Comparison of ENCODE assay signal across 37 mouse cellular contexts in the genomic region with DNA sequence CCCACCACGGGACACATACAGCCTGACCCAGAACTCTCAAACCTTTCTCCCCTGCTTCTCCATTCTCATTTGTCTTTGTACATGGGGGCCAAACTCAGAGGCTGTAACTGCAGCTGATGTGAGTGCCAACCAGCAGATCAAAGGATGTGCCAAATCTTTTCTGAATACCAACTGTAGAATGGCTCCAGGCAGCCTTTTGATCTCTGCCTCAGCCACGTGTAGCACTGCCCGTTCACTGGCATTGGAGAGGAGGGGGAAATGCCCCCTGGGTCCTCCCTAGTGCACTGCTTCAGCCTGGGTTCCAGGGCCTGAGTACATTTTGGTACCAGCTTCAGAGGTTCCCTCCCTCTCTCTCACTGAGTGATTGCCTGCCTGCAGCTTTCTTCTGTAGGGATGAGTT. TPM values are rescaled to one million over a fixed set of nuclear protein-coding genes. Genes with fewer than 3 reads are reported as not detected.
DNase-seq lines count a peak whose midpoint lies in the region; ATAC-seq and TF ChIP-seq lines count a peak whose summit lies in the region.
"Had no signal": no experiment of that assay in that cellular context is flagged by ENCODE, and none has a peak within 500 bp of the region (broad histone marks: within the 10 kb centered on the region; RNA-seq: fewer than 3 reads in every experiment).

No protein-coding gene starts in this region.

- no peak for TF ChIP-seq CTCF in forebrain, postnatal 0 days (IDR thresholded peaks at IDR 0.05; ENCODE audit: low read depth)
- no peak for TF ChIP-seq CTCF in brain, embryonic 14.5 days (IDR thresholded peaks at IDR 0.05; ENCODE audit: borderline replicate concordance, extremely low read depth, insufficient read depth, insufficient read length)
- TF ChIP-seq CTCF in intestine, postnatal 0 days (IDR thresholded peaks at IDR 0.05; ENCODE audit: low read depth): no peak

- 15% methylated on average over 3 of the region's 3 CpGs for WGBS in forebrain, postnatal 0 days
- 37% methylated on average over 3 of the region's 3 CpGs for WGBS in forebrain, embryonic 11.5 days
- 34% methylated on average over 3 of the region's 3 CpGs for WGBS in midbrain, embryonic 11.5 days
- WGBS in midbrain, embryonic 10.5 days: 44% methylated on average over 3 of the region's 3 CpGs
- WGBS in midbrain, embryonic 14.5 days: 9% methylated on average over 3 of the region's 3 CpGs
- WGBS in intestine, postnatal 0 days: 41% methylated on average over 3 of the region's 3 CpGs

- H3K4me3 ChIP-seq in forebrain, postnatal 0 days (ENCODE audit: low read depth, low read length): no peak overlapping the region
- no peak overlapping the region for H3K4me3 ChIP-seq in forebrain, embryonic 11.5 days (ENCODE audit: low read depth, low read length)
- no peak overlapping the region for H3K4me3 ChIP-seq in midbrain, embryonic 11.5 days (ENCODE audit: low read depth, low read length)
- no peak overlapping the region for H3K4me3 ChIP-seq in midbrain, embryonic 10.5 days
- H3K4me3 ChIP-seq in midbrain, embryonic 14.5 days (replicated peaks; ENCODE audit: low read depth, low read length): no peak overlapping the region
- H3K4me3 ChIP-seq in intestine, postnatal 0 days (ENCODE audit: low read depth, low read length): no peak overlapping the region
- H3K4me3 ChIP-seq: embryonic facial prominence, embryonic 13.5 days; heart, embryonic 10.5 days; neural tube, embryonic 15.5 days had no signal

- peak; percentile 59 for ATAC-seq in forebrain, postnatal 0 days
- ATAC-seq in forebrain, embryonic 11.5 days (replicated peaks; ENCODE audit: low FRiP score): no peak
- ATAC-seq in midbrain, embryonic 11.5 days (ENCODE audit: low FRiP score): no peak
- peak; percentile 75; the same call in 1 of the 2 replicates for ATAC-seq in midbrain, embryonic 14.5 days (ENCODE audit: low FRiP score, low TSS enrichment)
- no peak for ATAC-seq in intestine, postnatal 0 days
- ATAC-seq: activated CD4-positive, CD25-positive, alpha-beta regulatory T cell, adult 4 months; intestine, embryonic 16.5 days had no signal

- no peak for DNase-seq in forebrain, postnatal 0 days
- DNase-seq in forebrain, embryonic 11.5 days (ENCODE audit: low spot score): no peak
- DNase-seq in midbrain, embryonic 11.5 days (ENCODE audit: low spot score, missing footprints): peak; percentile 23
- DNase-seq in midbrain, embryonic 10.5 days (ENCODE audit: low spot score): no peak
- DNase-seq in brain, embryonic 14.5 days (ENCODE audit: low read depth): peak; percentile 56
- DNase-seq in midbrain, embryonic 14.5 days: peak; percentile 43
- DNase-seq in cerebellum, postnatal 14 days: no peak
- DNase-seq: adrenal gland, adult 8-10 months; B cell, adult 2 months; cerebellum, adult 11 months; cerebellum, adult 9-10 months; gastrocnemius, postnatal 25 days; heart, adult 11 months; heart, postnatal 36 days; kidney, postnatal 14 days; liver; lung, adult 2 months; lung, postnatal 10 days; right cerebral cortex, adult 18-20 months; thymus, postnatal 14 days had no signal

- no peaks in the 10 kb centered on the region; the same call in none of the 2 replicates for H3K27me3 ChIP-seq in forebrain, postnatal 0 days (ENCODE audit: insufficient read depth, low read length)
- no peaks in the 10 kb centered on the region for H3K27me3 ChIP-seq in forebrain, embryonic 11.5 days (ENCODE audit: control insufficient read depth, insufficient read depth, low read length)
- no peaks in the 10 kb centered on the region for H3K27me3 ChIP-seq in midbrain, embryonic 11.5 days (ENCODE audit: control insufficient read depth, insufficient read depth, low read length)
- H3K27me3 ChIP-seq in midbrain, embryonic 10.5 days (ENCODE audit: low read depth, poor library complexity, severe bottlenecking): no peaks in the 10 kb centered on the region
- H3K27me3 ChIP-seq in midbrain, embryonic 14.5 days (ENCODE audit: control insufficient read depth, insufficient read depth, low read length): no peaks in the 10 kb centered on the region
- H3K27me3 ChIP-seq in intestine, postnatal 0 days (replicated peaks; ENCODE audit: control insufficient read depth, insufficient read depth, low read length): no peaks in the 10 kb centered on the region
- H3K27me3 ChIP-seq: embryonic facial prominence, embryonic 13.5 days; neural tube, embryonic 15.5 days had no signal

- H3K27ac ChIP-seq in forebrain, postnatal 0 days (ENCODE audit: low read depth, low read length): no peak overlapping the region
- no peak overlapping the region for H3K27ac ChIP-seq in forebrain, embryonic 11.5 days (ENCODE audit: low read depth, low read length)
- no peak overlapping the region for H3K27ac ChIP-seq in midbrain, embryonic 11.5 days (ENCODE audit: low read depth, low read length)
- H3K27ac ChIP-seq in midbrain, embryonic 10.5 days (replicated peaks): no peak overlapping the region
- no peak overlapping the region for H3K27ac ChIP-seq in midbrain, embryonic 14.5 days (replicated peaks; ENCODE audit: low read depth, low read length)
- no peak overlapping the region for H3K27ac ChIP-seq in intestine, postnatal 0 days (ENCODE audit: low read depth, low read length)
- H3K27ac ChIP-seq: embryonic facial prominence, embryonic 13.5 days; heart, embryonic 10.5 days; liver, embryonic 14.5 days; macrophage; neural tube, embryonic 15.5 days had no signal

- no peaks in the 10 kb centered on the region for H3K4me1 ChIP-seq in forebrain, postnatal 0 days (ENCODE audit: insufficient read depth)
- H3K4me1 ChIP-seq in forebrain, embryonic 11.5 days (replicated peaks; ENCODE audit: control insufficient read depth, insufficient read depth, low read length): 0 out of 2 replicates have a peak, but pooled peaks cover 2% of the 10 kb centered on the region
- H3K4me1 ChIP-seq in midbrain, embryonic 11.5 days (ENCODE audit: control insufficient read depth, insufficient read depth, low read length): peaks cover 8% of the 10 kb centered on the region
- H3K4me1 ChIP-seq in midbrain, embryonic 10.5 days: peaks cover 21% of the 10 kb centered on the region
- no peaks in the 10 kb centered on the region; the same call in 1 of the 2 replicates for H3K4me1 ChIP-seq in midbrain, embryonic 14.5 days (ENCODE audit: control insufficient read depth, insufficient read depth, low read length)
- no peaks in the 10 kb centered on the region for H3K4me1 ChIP-seq in intestine, postnatal 0 days (replicated peaks; ENCODE audit: control insufficient read depth, insufficient read depth, low read length)
- H3K4me1 ChIP-seq: neural tube, embryonic 15.5 days had no signal

- no peak overlapping the region for H3K4me2 ChIP-seq in forebrain, postnatal 0 days (ENCODE audit: low read depth)
- H3K4me2 ChIP-seq in forebrain, embryonic 11.5 days (ENCODE audit: low read depth, low read length, severe bottlenecking): no peak overlapping the region
- H3K4me2 ChIP-seq in midbrain, embryonic 11.5 days: no peak overlapping the region
- no peak overlapping the region for H3K4me2 ChIP-seq in midbrain, embryonic 14.5 days (ENCODE audit: low read length)
- H3K4me2 ChIP-seq in intestine, postnatal 0 days (replicated peaks; ENCODE audit: low read depth): no peak overlapping the region
- H3K4me2 ChIP-seq: embryonic facial prominence, embryonic 13.5 days; neural tube, embryonic 15.5 days had no signal

- no peak for TF ChIP-seq POLR2A in brain, embryonic 14.5 days (IDR thresholded peaks at IDR 0.05; ENCODE audit: borderline replicate concordance, extremely low read depth, insufficient read depth, insufficient read length, poor library complexity, severe bottlenecking)

- no peak overlapping the region for H3K9ac ChIP-seq in forebrain, postnatal 0 days
- no peak overlapping the region for H3K9ac ChIP-seq in forebrain, embryonic 11.5 days (ENCODE audit: low read length)
- H3K9ac ChIP-seq in midbrain, embryonic 11.5 days (ENCODE audit: low read length): no peak overlapping the region
- H3K9ac ChIP-seq in midbrain, embryonic 14.5 days (replicated peaks; ENCODE audit: low read length): no peak overlapping the region
- no peak overlapping the region for H3K9ac ChIP-seq in intestine, postnatal 0 days (ENCODE audit: low read depth, low read length)
- H3K9ac ChIP-seq: embryonic facial prominence, embryonic 13.5 days; liver, embryonic 14.5 days; neural tube, embryonic 15.5 days had no signal

- H3K9me3 ChIP-seq in forebrain, postnatal 0 days (ENCODE audit: low read length): no peaks in the 10 kb centered on the region
- no peaks in the 10 kb centered on the region for H3K9me3 ChIP-seq in forebrain, embryonic 11.5 days (ENCODE audit: control insufficient read depth, low read length)
- H3K9me3 ChIP-seq in midbrain, embryonic 11.5 days (ENCODE audit: control insufficient read depth, low read length): no peaks in the 10 kb centered on the region
- no peaks in the 10 kb centered on the region for H3K9me3 ChIP-seq in midbrain, embryonic 10.5 days (replicated peaks)
- no peaks in the 10 kb centered on the region for H3K9me3 ChIP-seq in midbrain, embryonic 14.5 days (ENCODE audit: control insufficient read depth, low read length)
- no peaks in the 10 kb centered on the region for H3K9me3 ChIP-seq in intestine, postnatal 0 days (ENCODE audit: control insufficient read depth)
- H3K9me3 ChIP-seq: embryonic facial prominence, embryonic 13.5 days; heart, embryonic 10.5 days; neural tube, embryonic 15.5 days had no signal

- no peaks in the 10 kb centered on the region for H3K36me3 ChIP-seq in forebrain, postnatal 0 days (ENCODE audit: insufficient read depth)
- no peaks in the 10 kb centered on the region for H3K36me3 ChIP-seq in forebrain, embryonic 11.5 days (ENCODE audit: control insufficient read depth, insufficient read depth, low read length)
- no peaks in the 10 kb centered on the region for H3K36me3 ChIP-seq in midbrain, embryonic 11.5 days (ENCODE audit: control insufficient read depth, insufficient read depth, low read length)
- H3K36me3 ChIP-seq in midbrain, embryonic 10.5 days: no peaks in the 10 kb centered on the region
- no peaks in the 10 kb centered on the region for H3K36me3 ChIP-seq in midbrain, embryonic 14.5 days (ENCODE audit: control insufficient read depth, insufficient read depth, low read length)
- no peaks in the 10 kb centered on the region for H3K36me3 ChIP-seq in intestine, postnatal 0 days (ENCODE audit: control insufficient read depth, insufficient read depth)
- H3K36me3 ChIP-seq: embryonic facial prominence, embryonic 13.5 days; heart, embryonic 10.5 days; neural tube, embryonic 15.5 days had no signal

RNA-seq across cellular contexts. Expression of a gene that starts 1.5 kb away (rescaled TPM):
- total RNA-seq in forebrain, postnatal 0 days (2014; rRNA removed): 1.1 and 1.6 TPM in 2 replicates
- polyA plus RNA-seq in forebrain, postnatal 0 days (2015; fragmentation: Nextera tagmentation; extraction: Ambion mirVana): 0.83 and 1.5 TPM in 2 replicates
- 0.43 TPM in 1 of 2 replicates, not detected in the other for polyA plus RNA-seq in forebrain, embryonic 11.5 days (2014; fragmentation: Nextera tagmentation; extraction: Ambion mirVana)
- polyA plus RNA-seq in midbrain, embryonic 11.5 days (2014; fragmentation: Nextera tagmentation; extraction: Ambion mirVana): 0.23 and 0.41 TPM in 2 replicates
- 0.17 TPM in 1 of 2 replicates, not detected in the other for polyA plus RNA-seq in midbrain, embryonic 10.5 days (2016; fragmentation: Nextera tagmentation; extraction: Ambion mirVana)
- polyA plus RNA-seq in brain, embryonic 14.5 days (2012; rRNA removed): 0.53 and 0.59 TPM in 2 replicates
- polyA plus RNA-seq in midbrain, embryonic 14.5 days (2014; fragmentation: Nextera tagmentation; extraction: Ambion mirVana): 0.45 and 0.66 TPM in 2 replicates
- not detected in 2 replicates for polyA plus RNA-seq in intestine, postnatal 0 days (2015; fragmentation: Nextera tagmentation; extraction: Ambion mirVana)
- total RNA-seq: adrenal gland, adult 8-10 months; common myeloid progenitor, adult 5-6 weeks; gastrocnemius, adult 18-20 months; gastrocnemius, postnatal 25 days; heart, postnatal 36 days; left cerebral cortex, adult 18-20 months; left cerebral cortex, postnatal 14 days; megakaryocyte-erythroid progenitor cell, adult 5-6 weeks had no signal
- polyA plus RNA-seq: activated CD4-positive, CD25-positive, alpha-beta regulatory T cell, adult 4 months; embryonic facial prominence, embryonic 13.5 days; heart, embryonic 10.5 days; intestine, embryonic 16.5 days; kidney, embryonic 14.5 days; limb, embryonic 11.5 days; liver, embryonic 14.5 days; macrophage; stomach, embryonic 14.5 days; urinary bladder, adult 2 months had no signal

Comparison
In these comparisons a context has a peak if more than half of its experiments do, and no peak if none do; other contexts are left out.
1. ATAC-seq: peak in forebrain, postnatal 0 days (single experiment) and midbrain, embryonic 14.5 days (single experiment); none in forebrain, embryonic 11.5 days (single experiment), midbrain, embryonic 11.5 days (single experiment) and intestine, postnatal 0 days (single experiment).
2. DNase-seq: peak in midbrain, embryonic 11.5 days (single experiment), brain, embryonic 14.5 days (single experiment) and midbrain, embryonic 14.5 days (single experiment); none in forebrain, postnatal 0 days (single experiment), forebrain, embryonic 11.5 days (single experiment), midbrain, embryonic 10.5 days (single experiment) and cerebellum, postnatal 14 days (0 of 2).